Mouse (Mus musculus) neutrophil, adult 5-6 weeks (primary cell): ENCODE data around the gene Trpv2. TPM values are rescaled to one million over a fixed set of nuclear protein-coding genes. Genes with fewer than 3 reads are reported as not detected.
"Not testable (repeated sequence)": the region's sequence is repeated elsewhere in the genome, so short reads cannot be mapped to it uniquely, and the experiment has no call there.

Experiments used
- ATAC-seq: fragments of 151-379, 151-347 bp; 2 replicates; pipeline ENCODE4 v1.8.0; 2017; ENCODE audit warnings: mild to moderate bottlenecking, moderate TSS enrichment; ENCODE audit not compliant: insufficient number of reproducible peaks, poor library complexity, low FRiP score, severe bottlenecking; ENCODE audit errors: extremely low read depth
- total RNA-seq: library from RNA; stranded (forward); fragments of 200-1000 nt; gene quantifications from 2 replicates; pipeline ENCODE4 v1.2.3, GENCODE M21; 2017

Trpv2 gene
- total RNA-seq, 1 experiment from 2014 or later, result 66.9 TPM

DNA sequence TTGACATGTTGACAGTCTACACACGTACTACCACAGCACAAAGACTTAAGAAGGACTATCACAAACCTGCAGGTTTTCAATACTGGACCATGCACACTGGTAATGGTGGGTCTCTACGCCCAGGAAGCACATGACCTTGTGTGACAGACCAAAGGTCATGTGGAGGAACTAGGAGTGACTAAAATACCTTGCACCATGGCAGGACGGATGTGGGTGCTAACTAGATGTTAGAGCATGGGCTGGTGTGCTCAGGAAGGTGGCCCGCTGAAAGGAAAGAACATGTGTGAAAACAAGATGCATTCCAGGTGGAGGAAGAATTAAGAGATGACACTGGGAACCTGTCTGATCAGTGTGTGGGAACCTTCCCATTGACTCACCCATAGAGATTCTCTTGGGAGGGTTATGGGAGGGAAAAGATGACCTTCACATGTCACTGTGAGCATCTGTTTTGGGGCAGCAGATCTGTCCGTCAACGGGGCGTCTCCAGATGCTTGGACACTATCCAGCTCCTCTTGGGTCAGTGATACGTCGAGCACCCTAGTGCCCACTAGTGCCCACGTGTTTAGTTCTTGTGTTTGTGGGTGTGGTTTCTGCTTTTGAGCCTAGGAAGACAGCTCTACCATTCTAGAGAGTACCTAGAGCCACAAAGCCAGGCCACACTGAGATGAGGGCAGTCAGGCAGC, 69.5 kb downstream of the Trpv2 start:
- ATAC-seq, result no peak

GRCm38 (mm10) chr11:62644602-62645336, 70.5 kb downstream of the Trpv2 start:
- no peak for ATAC-seq

DNA sequence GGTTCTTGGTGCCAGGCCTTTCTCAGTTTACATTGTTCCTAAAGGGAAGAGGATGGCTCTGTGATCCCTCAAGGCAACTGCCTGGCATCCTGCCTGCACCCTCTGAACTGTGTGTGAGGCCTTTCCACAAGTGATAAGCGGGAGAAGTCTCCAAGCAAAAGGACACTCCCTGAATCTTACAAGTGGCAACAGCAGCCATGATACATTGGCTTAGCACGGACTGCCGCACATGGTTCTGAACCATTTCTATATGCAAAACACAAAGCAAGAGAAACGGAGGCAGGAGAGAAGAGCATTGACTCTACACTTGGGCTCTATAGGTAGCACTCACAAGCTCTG, 71.0 kb downstream of the Trpv2 start:
- ATAC-seq, result no peak

DNA sequence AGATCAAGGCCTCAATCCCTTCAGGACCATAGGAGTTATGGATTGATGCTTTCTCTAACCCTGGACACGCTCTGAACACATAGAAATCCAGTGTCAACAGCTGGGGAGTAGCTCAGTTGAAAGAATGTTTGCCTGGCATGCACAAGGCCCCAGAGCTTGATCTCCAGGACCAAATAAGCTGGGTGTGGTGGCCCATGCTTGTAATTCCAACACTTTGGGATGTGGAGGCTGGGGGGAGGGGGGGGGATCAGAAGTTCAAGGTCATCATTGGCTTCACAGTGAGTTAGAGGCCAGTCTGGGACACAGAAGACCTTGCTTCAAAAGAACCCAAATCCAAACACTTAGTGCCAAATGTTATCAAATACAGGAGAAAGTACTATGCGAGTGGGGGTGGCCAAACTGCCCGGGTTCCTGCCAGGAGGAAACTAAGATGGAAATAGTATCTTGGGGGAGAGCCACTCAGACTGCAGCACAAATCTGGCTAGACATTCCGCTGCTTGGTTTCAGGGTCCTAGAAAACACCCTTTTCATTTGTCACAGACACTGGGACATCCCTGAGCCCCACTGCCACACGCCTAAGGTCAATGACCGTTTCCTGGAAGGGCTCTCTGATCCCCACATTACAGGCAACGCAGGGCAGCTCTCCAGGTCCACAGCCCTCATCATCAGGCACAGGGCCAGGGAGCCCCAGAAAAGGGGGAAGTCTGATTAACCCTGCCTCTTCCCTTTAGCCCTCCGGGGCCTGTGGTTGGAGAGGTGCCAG, 71.6 kb downstream of the Trpv2 start:
- no peak for ATAC-seq

DNA sequence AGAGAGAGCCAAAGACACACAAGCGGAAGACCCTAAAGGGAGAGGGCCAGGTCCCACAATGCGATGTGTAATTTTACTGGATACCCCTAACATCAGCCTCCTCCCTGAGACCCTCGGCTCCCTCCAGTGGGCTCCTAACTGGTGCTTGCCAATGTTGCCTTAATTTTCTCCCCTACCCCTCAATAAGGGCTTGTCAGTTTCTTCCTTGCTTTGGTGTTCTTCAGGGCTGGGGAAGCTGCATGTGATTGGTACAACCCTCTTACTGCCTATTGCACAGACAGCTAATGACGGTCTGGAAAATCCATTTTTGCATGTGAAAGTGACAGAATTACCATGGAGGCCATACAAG, 72.2 kb downstream of the Trpv2 start:
- no peak for ATAC-seq

- no peak for ATAC-seq
Measured at GRCm38 (mm10) chr11:62646958-62647515, 72.8 kb downstream of the Trpv2 start.

- no peak; the same call in 1 of the 2 replicates for ATAC-seq
Measured at GRCm38 (mm10) chr11:62647661-62648590, 73.6 kb downstream of the Trpv2 start, which contains the start of gene Lrrc75a. Lrrc75a (minus strand) TSS chr11:62648523.

- ATAC-seq, result peak; percentile 81
Measured at GRCm38 (mm10) chr11:62648591-62649391, 74.5 kb downstream of the Trpv2 start, which contains the start of gene Mmgt2. Mmgt2 (plus strand) TSS chr11:62648664.

DNA sequence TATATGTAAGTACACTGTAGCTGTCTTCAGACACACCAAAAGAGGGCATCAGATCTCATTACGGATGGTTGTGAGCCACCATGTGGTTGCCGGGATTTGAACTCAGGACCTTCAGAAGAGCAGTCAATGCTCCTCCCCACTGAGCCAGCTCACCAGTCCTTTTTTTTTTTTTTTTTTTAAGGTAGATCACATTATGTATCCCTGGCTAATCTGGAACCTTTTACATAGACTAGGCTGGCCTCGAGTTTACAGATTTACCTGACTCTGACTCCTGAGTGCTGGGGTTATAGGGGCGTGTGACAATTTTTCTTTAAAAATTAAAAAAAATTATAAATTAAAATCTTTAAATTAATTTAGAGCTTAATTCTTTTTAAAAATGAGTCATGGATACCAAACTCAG, 75.5 kb downstream of the Trpv2 start:
- not testable (repeated sequence) for ATAC-seq

Other genes starting within 250 kb of the Trpv2 start
- 9.9 and 13.9 TPM in 2 replicates for gene Pigl, start 116.0 kb upstream of the Trpv2 start, total RNA-seq
- gene Ncor1, start 115.9 kb upstream of the Trpv2 start, total RNA-seq, result 448 and 551 TPM in 2 replicates
- 1.7 and 9.0 TPM in 2 replicates for gene Cenpv, start 35.2 kb upstream of the Trpv2 start, total RNA-seq
- gene Ubb, start 23.3 kb upstream of the Trpv2 start, total RNA-seq, result 1,420 and 1,558 TPM in 2 replicates
- 3.2 and 3.4 TPM in 2 replicates for gene Lrrc75a, start 74.0 kb downstream of the Trpv2 start, total RNA-seq
- 7.6 and 12.6 TPM in 2 replicates for gene Mmgt2, start 74.2 kb downstream of the Trpv2 start, total RNA-seq
- gene Zfp287, start 157.4 kb downstream of the Trpv2 start, total RNA-seq, result 10.6 and 12.8 TPM in 2 replicates
- not detected in 2 replicates for gene Gm10428, start 178.6 kb downstream of the Trpv2 start, total RNA-seq
- 0.81 and 2.9 TPM in 2 replicates for gene Zfp286, start 215.0 kb downstream of the Trpv2 start, total RNA-seq
- 5.5 and 6.4 TPM in 2 replicates for gene Trim16, start 245.7 kb downstream of the Trpv2 start, total RNA-seq